Mouse (Mus musculus) embryonic facial prominence, embryonic 11.5 days (tissue): Measurements from ENCODE around the gene Scube1. TPM values are rescaled to one million over a fixed set of nuclear protein-coding genes. Genes with fewer than 3 reads are reported as not detected.

Experiments
- ATAC-seq: fragments of 200-750 bp; cut with Nextera tagmentation; replicated peaks from 2 replicates; pipeline ENCODE4 v1.8.0; 2017; ENCODE audit warnings: low read depth; ENCODE audit not compliant: insufficient number of reproducible peaks, low FRiP score, low TSS enrichment
- DNase-seq: peaks from one replicate; pipeline ENCODE4 v3.0.0-alpha.2; 2015; ENCODE audit warnings: low spot score
- H3K27ac ChIP-seq: fragments of 300-500 bp; sonication (generic); replicated peaks from 2 replicates; pipeline ENCODE4 v1.5.1; 2014; ENCODE audit warnings: mild to moderate bottlenecking, low read depth, low read length, control low read depth
- H3K27me3 ChIP-seq: fragments of 300-500 bp; sonication (generic); 2 replicates; pipeline ENCODE4 v1.6.1; 2014; ENCODE audit warnings: mild to moderate bottlenecking, low read length, moderate library complexity, mixed read lengths; ENCODE audit not compliant: control insufficient read depth, insufficient read depth
- H3K36me3 ChIP-seq: fragments of 300-500 bp; sonication (generic); replicated peaks from 2 replicates; pipeline ENCODE4 v1.6.1; 2014; ENCODE audit warnings: low read depth, mild to moderate bottlenecking, low read length, moderate library complexity, mixed read lengths; ENCODE audit not compliant: control insufficient read depth, insufficient read depth
- H3K4me1 ChIP-seq: fragments of 300-500 bp; sonication (generic); 2 replicates; pipeline ENCODE4 v1.6.1; 2014; ENCODE audit warnings: low read length, mixed read lengths; ENCODE audit not compliant: control insufficient read depth, insufficient read depth
- H3K4me2 ChIP-seq: fragments of 300-500 bp; sonication (generic); 2 replicates; pipeline ENCODE4 v1.6.1; 2014; ENCODE audit warnings: low read depth, mild to moderate bottlenecking, control low read depth, low read length, moderate library complexity
- H3K4me3 ChIP-seq: fragments of 300-500 bp; sonication (generic); 2 replicates; pipeline ENCODE4 v1.5.1; 2014; ENCODE audit warnings: low read depth, low read length, control low read depth
- H3K9ac ChIP-seq: fragments of 300-500 bp; sonication (generic); replicated peaks from 2 replicates; pipeline ENCODE4 v1.6.1; 2014; ENCODE audit warnings: mild to moderate bottlenecking, control low read depth, low read length
- H3K9me3 ChIP-seq: fragments of 300-500 bp; sonication (generic); replicated peaks from 2 replicates; pipeline ENCODE4 v1.6.1; 2016; ENCODE audit warnings: mild to moderate bottlenecking, low read length, inconsistent platforms, mixed read lengths; ENCODE audit not compliant: control insufficient read depth
- WGBS: fragments of 180-500 bp; shearing (Covaris S2); extraction: QIAGEN DNeasy Blood & Tissue Kit; methylation state at CpG from one replicate; pipeline ENCODE4 v1.1.7; 2014; 5-methylcytosine and 5-hydroxymethylcytosine counted together
- polyA plus RNA-seq: library from polyadenylated mRNA; unstranded; fragments of >200 nt; fragmentation: Nextera tagmentation; extraction: Ambion mirVana; gene quantifications from 2 replicates; pipeline ENCODE4 v1.2.1, GENCODE M21; 2014

The Scube1 gene
- polyA plus RNA-seq, 1 experiment from 2014 or later, result 30.2 TPM

DNA sequence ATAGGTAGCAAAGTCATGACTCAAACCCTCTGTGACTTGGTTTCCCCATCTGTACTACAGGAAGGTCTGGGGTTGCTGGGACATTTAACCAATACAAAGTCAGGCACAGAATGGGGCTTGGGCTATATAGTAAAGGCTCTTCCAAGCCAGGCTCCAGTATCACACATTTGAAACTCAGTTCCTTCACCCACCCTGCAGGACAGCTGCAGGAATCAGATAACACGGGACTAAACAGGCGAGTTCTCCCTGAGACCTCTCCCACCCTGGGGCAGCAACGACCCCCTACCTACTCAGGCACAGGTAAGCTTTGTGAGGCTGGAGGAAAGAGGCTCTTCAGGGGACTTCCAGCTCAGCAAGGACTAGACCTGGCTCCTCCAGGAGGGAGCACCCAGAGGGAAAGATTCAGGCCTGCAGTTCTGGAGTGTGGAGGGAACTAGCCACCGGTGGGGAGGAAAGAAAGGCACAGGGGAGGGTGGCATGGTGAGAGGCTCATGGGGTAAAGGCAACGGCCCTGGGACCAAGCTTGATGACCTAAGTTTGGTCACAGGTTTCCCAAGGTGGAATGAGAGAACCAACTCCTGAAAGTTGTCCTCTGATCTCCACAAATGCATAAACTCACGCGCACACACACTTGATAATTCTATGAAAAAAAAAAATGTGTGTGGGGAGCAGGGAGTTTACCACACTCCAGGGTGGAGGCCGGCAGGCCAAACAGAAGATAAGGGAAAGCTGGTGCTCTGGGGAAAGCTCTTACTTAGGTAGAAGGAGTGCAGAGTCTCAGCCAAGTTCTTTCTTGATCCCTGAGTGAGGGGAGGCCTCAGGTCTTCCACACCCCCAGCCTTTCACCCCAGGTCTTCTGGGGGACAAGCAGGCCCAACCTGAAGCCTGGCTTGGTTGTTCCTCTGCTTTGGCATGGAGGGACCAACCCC lies 132.3 kb downstream of the Scube1 start:
- H3K27me3 ChIP-seq, result no peaks in the 10 kb centered on the region
- H3K4me2 ChIP-seq, result no peak overlapping the region
- no peak overlapping the region for H3K9ac ChIP-seq
- H3K27ac ChIP-seq, result no peak overlapping the region
- no peak for ATAC-seq
- no peak for DNase-seq
- H3K9me3 ChIP-seq, result no peaks in the 10 kb centered on the region
- WGBS, result 74% methylated on average over 8 of the region's 8 CpGs
- 0 out of 2 replicates have a peak, but pooled peaks cover 3% of the 10 kb centered on the region for H3K4me1 ChIP-seq
- H3K36me3 ChIP-seq, result no peaks in the 10 kb centered on the region; the same call in 1 of the 2 replicates
- H3K4me3 ChIP-seq, result no peak overlapping the region

DNA sequence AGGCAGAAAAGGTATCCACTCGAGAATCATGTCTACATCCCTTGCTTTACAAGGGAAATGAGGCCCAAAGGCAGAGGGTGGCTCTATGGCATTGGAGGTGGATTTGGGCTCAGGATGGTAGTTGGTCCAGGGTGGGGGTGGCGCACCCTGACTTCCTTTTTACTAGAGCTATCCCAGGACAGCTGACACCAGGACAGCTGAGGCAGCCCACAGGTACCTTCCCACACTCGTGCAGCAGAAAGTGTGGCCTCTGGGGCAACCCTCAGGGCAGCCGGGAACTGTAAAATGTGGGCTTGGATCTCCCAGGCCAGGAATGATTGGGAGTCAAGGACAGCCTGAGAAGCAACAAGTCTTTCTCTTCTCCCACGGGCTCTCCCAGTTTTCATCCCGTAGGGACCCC lies 133.1 kb downstream of the Scube1 start:
- no peak for ATAC-seq
- WGBS, result 85% methylated on average over 6 of the region's 6 CpGs
- no peaks in the 10 kb centered on the region for H3K27me3 ChIP-seq
- H3K36me3 ChIP-seq, result peaks cover 5% of the 10 kb centered on the region
- 0 out of 2 replicates have a peak, but pooled peaks cover 3% of the 10 kb centered on the region for H3K4me1 ChIP-seq
- H3K9ac ChIP-seq, result no peak overlapping the region
- no peak overlapping the region for H3K4me3 ChIP-seq
- H3K4me2 ChIP-seq, result no peak overlapping the region
- DNase-seq, result no peak
- H3K27ac ChIP-seq, result no peak overlapping the region
- no peaks in the 10 kb centered on the region for H3K9me3 ChIP-seq

DNA sequence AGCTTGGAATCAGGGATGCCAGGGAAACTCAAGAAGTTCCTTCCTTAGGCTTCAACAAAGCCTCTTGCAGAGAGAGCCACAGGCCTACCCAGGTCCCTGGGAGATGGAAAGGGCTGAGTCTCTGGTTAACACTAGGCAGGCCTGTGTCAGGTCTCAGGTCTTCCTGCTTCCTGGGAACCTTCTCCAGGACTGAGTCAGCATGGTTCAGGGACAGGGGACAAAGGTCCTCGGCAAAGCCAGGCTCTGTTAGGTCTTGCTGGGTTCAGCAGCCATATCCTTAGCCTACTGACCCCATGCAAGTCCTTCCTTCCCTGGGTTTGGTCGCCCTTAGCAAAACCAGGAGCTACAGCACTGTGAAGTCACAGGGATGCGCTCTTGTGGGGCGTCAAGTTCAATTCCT lies 134.0 kb downstream of the Scube1 start:
- 92% methylated on average over 4 of the region's 4 CpGs for WGBS
- H3K4me2 ChIP-seq, result no peak overlapping the region
- 0 out of 2 replicates have a peak, but pooled peaks cover 3% of the 10 kb centered on the region for H3K4me1 ChIP-seq
- no peak overlapping the region for H3K4me3 ChIP-seq
- H3K36me3 ChIP-seq, result peaks cover 15% of the 10 kb centered on the region
- no peak overlapping the region for H3K27ac ChIP-seq
- no peaks in the 10 kb centered on the region for H3K9me3 ChIP-seq
- ATAC-seq (no peak), DNase-seq (no peak)
- no peaks in the 10 kb centered on the region for H3K27me3 ChIP-seq
- no peak overlapping the region for H3K9ac ChIP-seq

DNA sequence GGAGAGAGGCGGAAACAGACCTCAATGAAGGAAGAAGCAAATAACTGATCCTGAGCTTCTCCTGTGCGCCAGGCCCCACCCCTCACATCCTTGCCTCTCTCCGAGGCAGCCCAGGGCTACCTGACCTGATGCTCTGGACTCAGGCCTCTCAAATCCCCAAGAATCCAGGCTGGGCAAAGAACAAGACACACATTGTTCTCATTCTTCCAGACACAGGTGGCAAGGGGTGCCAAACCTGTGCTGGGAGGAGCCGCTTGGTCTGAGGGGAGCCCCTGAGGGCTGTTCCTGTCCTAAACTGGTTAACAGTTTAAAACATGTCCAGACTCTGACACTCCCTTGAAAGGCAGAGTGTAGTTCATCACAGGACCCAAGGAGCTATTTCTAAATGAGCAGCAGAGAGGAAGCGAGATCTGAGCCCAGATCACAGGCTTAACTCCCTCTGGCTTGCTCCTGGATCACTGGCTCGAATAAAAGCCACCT lies 140.0 kb downstream of the Scube1 start:
- Histone ChIP-seq H3K9ac (no peak overlapping the region), H3K4me3 (no peak overlapping the region), H3K4me1 (no peaks in the 10 kb centered on the region), H3K27me3 (no peaks in the 10 kb centered on the region), H3K27ac (no peak overlapping the region), H3K9me3 (no peaks in the 10 kb centered on the region), H3K36me3 (peaks cover 28% of the 10 kb centered on the region), H3K4me2 (no peak overlapping the region)
- 85% methylated on average over 6 of the region's 6 CpGs for WGBS
- DNase-seq (no peak), ATAC-seq (no peak)

DNA sequence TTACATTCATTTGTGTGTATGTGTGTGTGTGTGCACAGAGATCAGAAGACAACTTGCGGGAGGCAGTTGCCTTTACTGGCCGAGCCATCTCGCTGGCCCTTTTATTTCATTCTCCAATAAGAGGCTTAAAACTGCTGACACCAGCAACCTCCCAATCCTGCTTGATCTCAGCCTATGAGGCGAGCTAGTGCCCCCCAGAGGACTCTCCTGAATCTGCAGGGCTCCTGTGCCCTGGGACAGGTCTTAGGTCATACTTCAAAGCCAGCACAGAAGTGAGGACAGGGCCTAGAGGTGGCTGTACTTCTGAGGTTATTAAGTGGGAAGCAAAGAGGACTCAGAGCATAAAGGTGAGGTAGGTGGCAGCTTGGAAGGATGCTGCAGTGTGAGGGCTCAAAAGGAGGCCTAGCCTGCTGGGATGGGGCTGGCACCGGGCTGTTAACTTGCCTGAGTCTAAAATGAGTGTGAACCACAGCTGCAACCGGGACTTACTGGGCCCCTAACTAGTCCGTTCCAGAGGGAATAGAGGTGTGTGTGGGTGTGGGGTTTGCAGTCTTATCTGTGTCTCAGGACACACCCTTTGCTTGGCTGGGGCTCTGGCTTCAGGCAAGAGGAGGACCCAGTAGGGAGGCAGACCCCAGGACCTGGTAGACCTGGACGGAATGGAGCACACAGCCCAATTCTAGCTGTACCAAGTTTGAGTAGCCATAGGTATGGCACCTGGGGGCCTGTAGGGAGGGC lies 141.2 kb downstream of the Scube1 start:
- Histone ChIP-seq H3K4me2 (no peak overlapping the region), H3K27me3 (no peaks in the 10 kb centered on the region), H3K4me1 (no peaks in the 10 kb centered on the region), H3K9me3 (no peaks in the 10 kb centered on the region), H3K36me3 (peaks cover 30% of the 10 kb centered on the region), H3K9ac (no peak overlapping the region), H3K27ac (no peak overlapping the region), H3K4me3 (no peak overlapping the region)
- no peak for ATAC-seq
- WGBS, result 75% methylated on average over 8 of the region's 8 CpGs
- DNase-seq, result peak; percentile 45

DNA sequence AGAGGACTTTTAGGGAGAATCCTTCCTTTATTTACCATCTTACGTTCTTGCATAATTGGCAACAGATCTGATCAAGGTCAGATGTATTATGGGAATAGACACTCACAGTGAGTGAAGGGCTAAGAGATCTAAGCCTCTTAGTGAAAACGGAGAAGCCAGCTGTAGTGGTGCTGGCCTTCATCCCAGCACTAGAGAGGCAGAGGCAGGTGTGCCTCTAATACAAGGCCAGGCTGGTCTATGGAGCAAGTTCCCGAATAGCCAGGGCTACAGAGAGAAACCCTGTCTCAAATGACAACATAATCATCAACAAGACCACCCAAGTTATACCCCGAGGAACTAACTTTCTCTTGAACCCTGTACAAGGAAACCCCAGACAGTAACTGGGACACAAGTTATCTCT lies 141.9 kb downstream of the Scube1 start:
- no peak for DNase-seq
- 70% methylated on average over 4 of the region's 4 CpGs for WGBS
- no peak overlapping the region for H3K27ac ChIP-seq
- ATAC-seq, result no peak
- H3K4me1 ChIP-seq, result no peaks in the 10 kb centered on the region
- no peak overlapping the region for H3K4me3 ChIP-seq
- no peaks in the 10 kb centered on the region for H3K9me3 ChIP-seq
- H3K27me3 ChIP-seq, result no peaks in the 10 kb centered on the region
- no peak overlapping the region for H3K9ac ChIP-seq
- H3K4me2 ChIP-seq, result no peak overlapping the region
- H3K36me3 ChIP-seq, result peaks cover 30% of the 10 kb centered on the region

DNA sequence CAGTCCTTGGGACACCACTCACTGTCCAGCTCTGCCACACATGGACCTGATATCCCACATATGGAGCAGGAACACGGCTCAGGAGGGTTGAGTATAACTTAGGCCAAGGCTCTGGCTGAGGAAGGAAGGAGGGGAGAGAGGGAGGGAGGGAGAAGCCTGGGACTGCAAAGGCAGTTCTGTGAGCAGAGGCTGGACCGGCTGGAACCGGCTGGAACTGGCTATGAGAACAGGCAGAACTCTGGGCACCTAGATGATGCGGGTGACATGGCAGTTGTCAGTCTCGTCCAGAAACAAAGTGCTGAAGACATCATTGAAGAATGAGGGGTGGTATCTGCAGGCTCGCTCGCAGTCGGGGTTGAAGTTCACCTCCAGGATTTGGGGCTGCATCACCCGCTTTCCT lies 148.2 kb downstream of the Scube1 start:
- DNase-seq (no peak), ATAC-seq (no peak)
- Histone ChIP-seq H3K4me1 (no peaks in the 10 kb centered on the region), H3K9me3 (no peaks in the 10 kb centered on the region), H3K27me3 (no peaks in the 10 kb centered on the region), H3K4me3 (no peak overlapping the region), H3K4me2 (no peak overlapping the region), H3K36me3 (peaks cover 19% of the 10 kb centered on the region), H3K9ac (no peak overlapping the region), H3K27ac (no peak overlapping the region)
- 89% methylated on average over 9 of the region's 9 CpGs for WGBS

DNA sequence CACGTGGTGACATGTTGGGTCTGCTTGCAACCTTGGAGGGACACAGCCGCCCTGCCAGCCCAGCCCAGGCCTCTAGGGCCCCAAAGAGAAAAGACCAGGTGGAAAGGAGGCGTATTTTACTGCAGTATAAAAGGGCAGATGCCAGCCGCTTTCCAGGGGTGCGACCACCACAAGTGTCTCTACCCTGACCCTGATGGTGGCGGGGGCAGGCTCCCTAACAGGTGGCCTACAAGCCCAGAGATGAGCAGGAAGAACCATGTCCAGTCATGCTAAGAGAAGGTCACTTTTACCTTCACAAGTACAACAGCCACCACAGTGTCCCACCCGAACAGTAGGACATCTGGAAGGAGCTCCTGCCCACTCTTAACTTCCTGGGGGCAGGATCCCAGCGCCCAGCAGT lies 149.3 kb downstream of the Scube1 start:
- Histone ChIP-seq H3K27ac (no peak overlapping the region), H3K4me1 (no peaks in the 10 kb centered on the region), H3K9me3 (no peaks in the 10 kb centered on the region), H3K27me3 (no peaks in the 10 kb centered on the region), H3K4me2 (no peak overlapping the region), H3K4me3 (no peak overlapping the region), H3K36me3 (peaks cover 15% of the 10 kb centered on the region), H3K9ac (no peak overlapping the region)
- 93% methylated on average over 8 of the region's 8 CpGs for WGBS
- ATAC-seq (no peak), DNase-seq (no peak)
